Mouse (Mus musculus) T-cell, adult 2 months (primary cell): ENCODE results near the gene Slc24a3.
A peak's percentile ranks its signal among the peaks of the same experiment; 100 is the strongest.

Experiments used
- DNase-seq: peaks from one replicate; pipeline ENCODE4 v3.0.0; 2022; ENCODE audit warnings: low spot score

Gene Slc24a3

GRCm38 (mm10) chr2:145213587-145213986 is 46.0 kb downstream of the Slc24a3 start:
- no peak for DNase-seq

GRCm38 (mm10) chr2:145214086-145214831 is 46.7 kb downstream of the Slc24a3 start:
- no peak for DNase-seq

- DNase-seq, result no peak
Measured at GRCm38 (mm10) chr2:145216580-145216979, 49.0 kb downstream of the Slc24a3 start.

- no peak for DNase-seq
Measured at GRCm38 (mm10) chr2:145217422-145217821, 49.9 kb downstream of the Slc24a3 start.

- DNase-seq, result no peak
Measured at GRCm38 (mm10) chr2:145219246-145219645, 51.7 kb downstream of the Slc24a3 start.

GRCm38 (mm10) chr2:145223646-145224045 is 56.1 kb downstream of the Slc24a3 start:
- DNase-seq, result no peak

- DNase-seq, result peak; percentile 39
Measured at GRCm38 (mm10) chr2:145225640-145226039, 58.1 kb downstream of the Slc24a3 start.

- DNase-seq, result peak; percentile 5
Measured at GRCm38 (mm10) chr2:145226100-145226499, 58.5 kb downstream of the Slc24a3 start.

GRCm38 (mm10) chr2:145227351-145227750 is 59.8 kb downstream of the Slc24a3 start:
- no peak for DNase-seq

- DNase-seq, result no peak
Measured at GRCm38 (mm10) chr2:145232764-145233484, 65.4 kb downstream of the Slc24a3 start.

- DNase-seq, result peak; percentile 14
Measured at GRCm38 (mm10) chr2:145233547-145234398, 66.2 kb downstream of the Slc24a3 start.

GRCm38 (mm10) chr2:145246384-145246783 is 78.8 kb downstream of the Slc24a3 start:
- DNase-seq, result no peak

- no peak for DNase-seq
Measured at GRCm38 (mm10) chr2:145248185-145248584, 80.6 kb downstream of the Slc24a3 start.

- no peak for DNase-seq
Measured at GRCm38 (mm10) chr2:145257332-145257731, 89.8 kb downstream of the Slc24a3 start.

- DNase-seq, result no peak
Measured at GRCm38 (mm10) chr2:145257855-145258254, 90.3 kb downstream of the Slc24a3 start.

GRCm38 (mm10) chr2:145260574-145260973 is 93.0 kb downstream of the Slc24a3 start:
- DNase-seq, result no peak

- no peak for DNase-seq
Measured at GRCm38 (mm10) chr2:145262153-145262552, 94.6 kb downstream of the Slc24a3 start.

- no peak for DNase-seq
Measured at GRCm38 (mm10) chr2:145266723-145267122, 99.2 kb downstream of the Slc24a3 start.

GRCm38 (mm10) chr2:145268971-145269370 is 101.4 kb downstream of the Slc24a3 start:
- DNase-seq, result no peak

- DNase-seq, result no peak
Measured at GRCm38 (mm10) chr2:145269410-145269809, 101.9 kb downstream of the Slc24a3 start.

- DNase-seq, result no peak
Measured at GRCm38 (mm10) chr2:145274016-145274677, 106.6 kb downstream of the Slc24a3 start.

- DNase-seq, result no peak
Measured at GRCm38 (mm10) chr2:145279336-145279735, 111.8 kb downstream of the Slc24a3 start.
